Mouse (Mus musculus) cortical plate, adult 2 months (tissue): ENCODE results near the gene Gm9936.

Experiments used
- CTCF ChIP-seq: fragments of 200-500 bp; IDR thresholded peaks from 2 replicates; pipeline ENCODE4 v1.5.1; 2011; ENCODE audit warnings: mild to moderate bottlenecking, control low read depth, low read length; ENCODE audit not compliant: insufficient read depth; ENCODE audit errors: extremely low read depth
- POLR2A ChIP-seq: fragments of 200-500 bp; IDR thresholded peaks from 2 replicates; pipeline ENCODE4 v1.6.1; 2011; ENCODE audit warnings: mild to moderate bottlenecking, low read length, control low read depth; ENCODE audit not compliant: insufficient read depth; ENCODE audit errors: extremely low read depth

DNA sequence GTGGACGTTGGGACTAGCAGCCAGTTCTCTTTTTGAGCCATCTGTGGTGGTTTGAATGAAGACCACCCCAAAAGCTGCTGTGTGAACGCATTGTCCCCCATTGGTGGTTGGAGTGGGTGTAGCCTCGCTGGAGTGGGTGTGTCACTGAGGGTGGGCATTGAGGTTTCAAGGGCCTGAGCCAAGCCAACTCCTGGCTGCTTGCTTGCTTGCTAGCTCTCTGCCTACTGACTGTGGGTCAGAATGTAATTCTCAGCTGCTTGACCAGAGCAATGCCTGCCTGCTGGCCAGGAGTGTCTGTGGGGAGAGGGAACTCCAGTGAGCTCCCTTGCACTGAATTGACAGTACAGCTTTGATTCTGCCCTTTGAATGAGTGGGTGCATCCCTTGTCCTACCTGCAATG, 28.7 kb downstream of the Gm9936 start:
- TF ChIP-seq CTCF (no peak), POLR2A (no peak)
